Mouse (Mus musculus): Measurements from ENCODE around the gene Sema3a.
"Not testable (repeated sequence)": the region's sequence is repeated elsewhere in the genome, so short reads cannot be mapped to it uniquely, and the experiment has no call there.

The Sema3a gene

DNA sequence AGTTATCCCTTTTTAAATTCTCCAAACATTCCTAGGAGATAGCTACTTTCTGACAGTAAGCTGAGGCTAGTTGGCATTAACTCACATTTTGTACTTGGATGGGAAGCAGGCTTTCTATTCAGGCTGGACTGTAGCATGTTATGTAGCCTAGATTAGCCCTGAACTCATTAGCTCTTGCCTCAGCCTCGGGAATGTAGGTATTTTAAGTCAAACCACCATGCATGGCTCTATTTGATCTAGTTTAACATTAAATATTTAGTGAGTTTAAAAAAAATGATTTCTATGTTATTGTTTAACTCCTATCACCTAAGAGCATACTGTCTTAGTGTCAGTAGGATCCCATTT, 423.0 kb downstream of the Sema3a start:
- in situ Hi-C loops (cut with MboI, MseI) = no loop called here

DNA sequence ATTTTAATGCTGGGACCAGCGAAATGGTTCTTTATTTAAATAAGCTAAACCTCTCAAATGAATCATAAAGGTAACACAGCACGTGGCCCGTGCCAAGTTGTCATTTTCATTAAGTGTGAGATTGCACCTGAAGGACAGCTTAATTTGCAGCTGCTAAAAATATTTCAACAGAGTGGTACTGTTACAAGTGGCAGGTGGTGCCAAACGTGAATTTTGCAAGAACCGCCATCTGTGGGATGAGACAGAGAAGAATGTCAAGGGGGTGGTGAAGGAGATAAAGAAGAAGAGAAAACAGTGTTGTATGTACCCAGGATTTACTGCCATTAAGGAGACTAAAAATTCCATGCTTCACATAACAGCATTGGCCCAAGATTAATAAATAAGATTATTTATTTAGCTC, 423.9 kb downstream of the Sema3a start:
- in situ Hi-C loops (cut with MboI, MseI) = no loop called here

DNA sequence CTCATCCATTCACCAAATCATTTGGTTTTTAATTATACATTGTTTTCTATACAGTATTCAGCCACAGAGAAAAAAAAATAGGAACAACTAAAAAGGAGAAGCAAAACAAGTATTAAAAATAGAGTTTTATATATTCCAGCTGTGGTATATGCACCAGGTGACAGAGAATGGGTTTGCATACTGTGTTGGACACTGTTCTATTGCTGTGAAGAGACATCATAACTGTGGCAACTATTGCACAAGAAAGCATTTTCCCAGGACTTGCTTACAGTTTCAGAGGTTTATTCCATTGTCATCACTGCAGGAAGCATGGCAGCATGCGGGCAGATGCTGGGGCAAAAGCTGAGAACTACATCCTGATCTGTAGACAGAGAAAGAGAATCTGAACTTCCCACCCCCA, 425.7 kb downstream of the Sema3a start:
- in situ Hi-C loops (cut with MboI, MseI) = no loop called here

DNA sequence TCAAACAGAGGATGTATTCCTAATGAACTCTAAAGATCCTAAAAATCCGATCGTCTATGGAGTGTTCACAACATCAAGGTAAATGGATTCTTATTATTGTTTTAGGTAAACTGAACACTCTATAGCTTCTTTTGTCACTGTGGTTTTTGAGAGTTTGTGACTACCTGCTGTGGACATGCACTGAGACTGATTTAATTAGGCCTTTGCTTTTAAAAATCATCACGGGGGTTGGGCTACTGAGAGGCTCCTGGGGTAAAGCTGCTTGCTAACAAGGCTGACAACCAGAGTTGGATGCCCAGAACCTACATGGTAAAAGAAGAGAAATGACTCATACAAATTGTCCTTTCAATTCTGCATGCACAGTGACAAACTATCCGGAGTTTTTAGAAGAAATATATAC, 432.0 kb downstream of the Sema3a start:
- in situ Hi-C loops (cut with MboI, MseI) = no loop called here

DNA sequence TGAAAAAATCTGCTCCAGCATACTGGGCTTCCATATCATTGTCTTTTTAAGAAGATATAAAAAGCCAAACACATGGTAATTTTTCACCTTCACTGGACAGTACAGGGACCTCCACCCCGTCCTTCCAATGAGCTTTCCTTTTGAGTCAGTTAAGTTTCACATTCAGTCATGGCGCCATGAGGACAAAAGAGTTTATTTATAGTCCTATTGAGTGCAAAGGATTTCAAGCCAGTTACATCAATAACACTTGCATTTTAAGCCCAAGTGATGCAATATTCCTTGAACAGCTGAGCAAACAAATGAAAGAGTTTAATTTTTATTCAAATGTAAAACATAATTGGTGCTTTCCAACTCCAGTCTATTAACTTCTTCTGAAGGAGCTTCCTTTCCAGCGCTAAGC, 448.7 kb downstream of the Sema3a start:
- in situ Hi-C loops (cut with MboI, MseI) = no loop called here

DNA sequence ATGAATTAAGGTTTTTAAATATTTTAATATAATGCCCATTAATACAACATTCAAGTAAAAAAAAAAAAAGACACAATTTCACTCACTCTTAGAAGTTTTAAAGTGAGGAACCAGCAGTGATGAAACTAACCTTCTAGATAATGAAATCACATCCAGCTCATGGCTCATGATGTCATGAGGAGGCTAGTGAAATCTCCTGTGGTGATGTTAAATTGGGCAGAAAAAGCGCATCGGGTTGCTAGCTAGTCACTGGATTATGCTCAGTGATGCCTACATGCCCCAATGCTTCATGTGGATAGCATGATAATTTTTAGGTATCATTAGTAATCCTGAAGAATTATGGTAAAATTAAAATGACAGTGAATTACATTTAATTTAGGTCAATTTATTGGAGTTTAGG, 453.9 kb downstream of the Sema3a start:
- in situ Hi-C loops (cut with MboI, MseI) = no loop called here

DNA sequence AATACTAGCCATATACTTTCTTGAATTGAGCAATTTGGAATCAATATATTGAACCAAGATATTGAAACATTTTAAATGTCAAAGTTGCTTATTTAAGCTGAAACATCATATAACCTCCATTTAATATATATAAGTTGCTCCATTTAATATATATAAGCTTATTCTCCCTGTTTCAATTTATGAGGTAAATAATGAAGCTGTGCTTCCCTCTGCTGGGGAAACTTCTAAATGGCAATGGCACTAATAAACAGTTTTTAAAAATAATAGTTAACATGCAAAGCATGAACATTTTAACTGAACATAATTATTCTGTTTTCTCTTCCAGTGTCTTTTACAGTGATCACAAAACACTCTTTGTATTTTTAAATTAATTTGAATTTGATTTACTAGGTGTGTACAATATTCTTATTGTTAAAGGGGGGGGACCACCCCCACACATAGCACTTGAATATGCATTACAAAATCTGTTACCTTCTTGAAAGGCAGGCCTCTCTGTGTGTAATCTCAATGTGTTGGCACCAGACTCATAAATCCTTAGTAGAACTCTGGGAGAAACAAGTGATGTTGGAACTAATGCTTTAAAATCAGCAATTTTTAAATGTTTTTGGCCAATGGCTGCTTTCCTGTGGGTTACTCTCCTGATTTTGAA, 460.5 kb downstream of the Sema3a start:
- in situ Hi-C loops (cut with MboI, MseI) = no loop called here

DNA sequence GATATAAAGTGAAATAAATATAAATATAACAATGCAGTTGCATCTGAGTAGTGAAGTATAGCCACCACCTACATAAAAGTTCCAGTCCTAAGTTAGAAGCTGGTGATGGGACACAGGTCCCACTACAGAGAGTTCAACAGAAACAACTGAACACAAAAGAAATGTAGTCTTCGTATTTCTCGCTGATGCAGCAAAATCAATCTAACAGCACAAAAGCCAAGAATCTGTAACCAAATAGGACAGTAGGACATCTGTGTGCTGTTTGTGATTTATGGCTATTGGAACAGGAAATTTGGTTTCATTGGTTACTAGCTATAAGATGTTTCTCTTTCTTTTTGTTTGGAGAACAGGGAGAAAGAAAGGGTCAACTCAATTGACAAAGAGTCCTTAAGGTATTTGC, 469.2 kb downstream of the Sema3a start:
- in situ Hi-C loops (cut with MboI, MseI) = no loop called here

DNA sequence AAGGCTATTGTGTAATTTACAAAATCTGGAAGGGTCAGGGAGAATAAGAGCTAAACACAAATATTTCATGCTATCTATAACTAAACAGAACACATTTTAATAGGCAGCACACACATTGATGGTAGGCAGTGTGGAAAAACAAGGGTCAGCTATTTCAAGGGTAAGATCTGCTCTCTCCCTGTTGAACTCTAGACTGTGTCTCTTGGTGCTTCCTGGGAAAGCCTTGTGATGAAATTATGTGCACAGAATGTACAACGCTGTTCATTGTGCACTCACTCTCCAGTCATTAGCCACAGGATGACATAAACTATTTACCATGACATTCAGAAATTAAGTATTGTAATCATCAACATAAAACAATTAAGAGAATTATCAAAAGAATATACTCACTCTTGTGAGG, 486.4 kb downstream of the Sema3a start:
- in situ Hi-C loops (cut with MboI, MseI) = no loop called here

DNA sequence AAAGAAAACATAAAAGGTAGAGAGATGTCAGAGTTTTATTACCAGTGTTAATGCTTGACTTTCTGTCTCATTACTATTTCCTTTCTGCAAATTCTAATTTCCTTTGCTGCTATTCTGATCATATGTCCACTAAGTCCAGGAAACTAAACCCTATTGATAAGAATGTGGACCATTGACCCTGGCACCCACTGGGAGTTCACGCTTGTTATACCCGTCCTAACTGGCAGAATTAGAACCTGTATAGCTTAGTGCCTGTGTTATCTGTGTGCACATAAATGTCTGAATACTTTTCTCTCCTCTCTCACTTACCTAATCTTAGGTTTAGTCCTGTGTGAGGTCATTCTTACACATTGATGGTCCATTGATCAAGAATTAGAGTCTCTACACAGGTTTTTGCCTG, 486.9 kb downstream of the Sema3a start:
- in situ Hi-C loops (cut with MboI, MseI) = no loop called here

DNA sequence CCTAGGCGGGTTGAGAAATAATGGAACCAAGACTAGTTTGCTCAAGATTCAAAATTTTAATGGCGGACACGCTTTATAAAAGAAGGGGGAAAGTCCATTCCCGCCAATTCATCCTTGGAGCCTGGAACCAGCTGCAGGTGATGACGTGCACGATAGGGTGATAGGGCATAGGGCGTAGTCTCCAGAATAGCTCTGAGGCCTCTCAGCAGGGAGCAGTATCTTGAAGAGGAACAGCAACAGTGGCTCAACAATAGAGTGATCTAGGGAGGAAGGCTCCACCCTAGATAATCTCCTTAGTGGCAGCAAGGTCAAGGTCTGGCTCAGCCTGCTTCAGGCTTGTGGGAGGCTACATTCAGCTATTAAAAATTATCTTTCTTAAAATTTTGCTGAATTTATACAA, 489.4 kb downstream of the Sema3a start:
- in situ Hi-C loops (cut with MboI, MseI) = not testable (repeated sequence)

DNA sequence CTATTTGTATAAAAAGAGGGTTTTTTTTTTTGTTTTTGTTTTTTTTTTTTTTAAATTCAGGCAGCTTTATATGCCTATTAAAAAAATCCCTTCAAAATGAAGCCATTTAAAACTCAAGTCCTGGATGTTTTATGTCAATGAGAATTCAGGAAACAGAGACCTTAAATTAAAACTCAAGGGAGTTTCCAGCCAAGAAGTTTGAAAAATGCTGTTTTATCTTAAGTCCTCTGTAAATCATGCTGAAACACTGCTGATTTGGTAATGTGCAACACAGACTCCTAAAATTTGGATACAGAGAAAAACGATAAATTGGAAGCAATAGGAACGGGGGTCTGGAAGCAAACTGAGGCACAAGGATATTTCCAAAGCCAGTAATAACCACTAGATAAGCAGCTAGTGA, 490.7 kb downstream of the Sema3a start:
- in situ Hi-C loops (cut with MboI, MseI) = no loop called here

DNA sequence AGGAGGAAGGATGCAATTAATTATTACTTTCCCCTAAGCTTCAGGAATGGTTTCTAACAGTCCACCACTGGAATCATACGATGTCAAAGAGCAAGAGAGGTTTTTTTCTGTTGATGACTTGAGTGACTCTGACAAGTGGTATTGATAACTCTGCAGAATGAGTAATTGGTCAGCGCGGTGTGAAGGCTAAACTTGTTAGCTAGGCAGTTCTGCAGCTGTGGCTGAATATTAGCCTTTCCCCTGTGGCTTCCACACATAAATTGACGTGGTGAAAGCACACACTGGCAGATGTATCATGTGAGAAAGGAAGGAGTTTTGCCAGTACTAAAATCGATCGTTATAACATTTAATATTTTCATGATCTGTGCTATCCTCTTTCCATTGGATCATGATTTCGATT, 497.4 kb downstream of the Sema3a start:
- in situ Hi-C loops (cut with MboI, MseI) = no loop called here

DNA sequence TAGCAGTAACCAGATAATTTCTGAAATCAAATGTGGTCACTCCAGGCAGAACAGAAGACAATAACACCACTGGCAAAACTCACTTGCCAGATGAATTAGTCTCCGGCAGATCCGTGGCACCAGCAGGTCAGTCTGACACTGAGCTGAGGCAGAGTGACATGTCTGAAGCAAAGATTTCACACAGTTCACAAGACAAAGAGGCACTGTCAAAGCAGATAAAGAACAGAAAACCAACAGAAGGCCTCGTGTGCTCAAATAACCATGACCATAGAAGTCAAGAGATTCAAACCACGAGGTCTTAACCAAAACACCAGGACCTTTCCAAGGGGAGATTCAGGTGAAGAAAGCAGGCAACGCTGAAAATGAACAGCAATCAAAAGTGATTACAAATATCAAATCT, 499.5 kb downstream of the Sema3a start:
- in situ Hi-C loops (cut with MboI, MseI) = loop anchor here (5.0 to 25.0 kb wide), 2 partner anchors 1067 to 1587 kb away; no protein-coding TSS in a partner anchor

DNA sequence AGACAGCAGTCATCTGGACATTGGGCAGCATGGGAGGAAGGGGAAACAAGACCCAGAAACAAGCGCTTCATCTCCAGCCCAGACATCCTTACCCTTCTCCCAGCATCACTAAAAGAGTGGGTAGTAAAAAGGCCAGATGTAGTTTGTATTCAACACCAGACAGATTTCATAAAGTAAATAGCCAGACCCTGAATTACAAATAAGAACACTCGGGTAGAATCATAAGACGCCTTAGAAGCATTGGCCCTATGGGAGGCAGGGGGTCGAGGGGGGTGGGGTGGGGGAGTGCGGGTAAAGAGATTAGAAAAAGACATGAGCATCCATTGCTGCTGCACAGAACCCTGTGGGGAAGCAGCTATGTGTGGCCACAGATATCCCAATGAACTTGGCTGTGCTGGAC, 500.9 kb downstream of the Sema3a start:
- in situ Hi-C loops (cut with MboI, MseI) = loop anchor here (5.0 to 25.0 kb wide), 2 partner anchors 1069 to 1589 kb away; no protein-coding TSS in a partner anchor

DNA sequence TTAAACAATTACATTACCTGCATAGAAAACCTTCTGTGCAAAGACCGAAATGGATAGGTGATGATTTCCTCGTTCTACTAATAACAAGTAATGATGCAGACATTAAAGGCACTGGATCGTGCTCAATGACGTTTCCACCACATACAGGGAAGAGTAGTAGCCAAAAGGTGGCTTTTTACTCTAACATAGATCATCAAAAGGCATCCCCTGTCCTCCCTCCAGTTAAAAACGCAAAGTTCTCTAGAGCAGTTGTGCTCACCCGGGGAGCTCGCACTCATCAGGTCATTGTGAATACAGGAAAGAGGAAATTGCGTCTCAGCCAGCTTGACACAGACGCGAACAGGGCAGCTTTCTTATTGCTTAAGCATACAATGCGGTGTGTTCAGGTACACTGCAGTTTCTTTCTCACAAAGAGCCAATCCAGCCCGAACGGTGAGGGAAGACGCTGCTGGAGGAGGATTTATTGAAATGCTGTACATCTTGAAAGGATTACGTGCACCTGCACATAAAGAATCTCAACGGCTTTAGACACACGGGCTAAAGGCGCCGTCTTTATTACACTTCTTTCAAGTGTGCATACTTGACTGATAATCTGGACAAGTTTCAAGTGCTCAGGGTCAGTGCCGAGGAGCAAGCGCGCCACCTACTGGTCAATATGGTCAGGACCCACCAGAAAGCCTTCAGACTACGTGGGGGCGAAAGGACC, 503.5 kb downstream of the Sema3a start:
- in situ Hi-C loops (cut with MboI, MseI) = loop anchor here (5.0 to 25.0 kb wide), 2 partner anchors 1071 to 1591 kb away; no protein-coding TSS in a partner anchor

DNA sequence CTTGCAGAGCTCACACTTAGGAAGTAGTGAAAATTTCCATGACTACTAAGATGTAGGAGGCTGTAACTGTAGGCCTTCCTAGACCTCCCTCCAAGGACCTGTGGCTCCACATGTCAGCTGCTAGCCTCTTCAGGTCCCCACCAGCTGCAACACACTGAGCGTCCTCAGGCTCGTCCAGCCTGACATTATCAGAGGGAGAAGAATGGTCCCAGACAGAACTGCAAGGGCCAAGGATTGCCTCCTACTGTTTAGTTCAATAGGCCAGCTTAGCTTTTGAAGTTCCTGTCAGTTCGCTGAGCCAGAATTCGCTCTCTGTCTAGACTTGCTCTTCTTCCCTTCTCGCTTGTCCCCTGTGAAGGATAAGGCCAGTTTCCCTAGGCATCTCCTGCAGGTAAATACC, 504.7 kb downstream of the Sema3a start:
- in situ Hi-C loops (cut with MboI, MseI) = loop anchor here (5.0 to 25.0 kb wide), 2 partner anchors 1073 to 1593 kb away; no protein-coding TSS in a partner anchor

DNA sequence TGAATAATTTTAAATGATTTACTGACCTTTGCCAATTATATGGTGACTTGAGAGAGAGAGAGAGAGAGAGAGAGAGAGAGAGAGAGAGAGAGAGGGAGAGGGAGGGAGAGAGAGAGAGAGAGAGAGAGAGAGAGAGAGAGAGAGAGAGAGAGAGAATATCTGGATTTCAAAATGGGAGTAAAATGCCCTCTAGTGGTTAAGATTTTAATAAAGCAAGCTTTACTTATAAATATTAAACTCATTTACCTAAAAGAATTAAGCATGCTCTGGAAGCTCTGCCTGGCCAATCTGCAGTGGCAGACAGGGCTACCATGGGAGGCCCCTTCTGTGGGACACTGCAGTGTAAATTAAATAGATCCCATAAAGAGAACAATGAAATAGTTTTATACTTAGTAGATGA, 505.5 kb downstream of the Sema3a start:
- in situ Hi-C loops (cut with MboI, MseI) = loop anchor here (25.0 kb wide), 1 partner anchor 1593 kb away; no protein-coding TSS in a partner anchor

DNA sequence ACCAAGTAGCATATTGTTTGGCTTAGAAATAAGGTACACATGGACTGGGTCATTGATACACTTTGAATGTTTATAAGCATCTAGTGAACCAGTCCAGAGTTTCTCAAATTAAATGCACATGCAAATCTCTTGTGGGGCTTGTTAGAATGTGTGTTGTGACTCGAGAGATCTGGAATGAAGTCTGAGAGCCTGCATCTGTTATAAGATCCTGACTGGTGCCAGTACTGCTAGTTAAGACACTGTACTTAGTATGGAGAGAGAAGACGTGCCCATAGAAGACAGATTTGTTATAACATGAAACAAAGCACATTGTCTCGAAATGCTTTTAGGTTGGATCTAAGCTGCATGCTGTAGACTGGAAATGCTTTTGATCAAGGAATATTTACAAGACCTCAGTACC, 511.0 kb downstream of the Sema3a start:
- in situ Hi-C loops (cut with MboI, MseI) = loop anchor here (25.0 kb wide), 1 partner anchor 1599 kb away; no protein-coding TSS in a partner anchor
